Mouse (Mus musculus): Measurements from ENCODE around the gene Tmem147.
"Not testable (repeated sequence)": the region's sequence is repeated elsewhere in the genome, so short reads cannot be mapped to it uniquely, and the experiment has no call there.

Tmem147 gene

GRCm38 (mm10) chr7:30729396-30730063 is at the start of gene Tmem147:
Tmem147 (minus strand) TSS chr7:30729540.
- peak; percentile 96 to 97 for DNase-seq

- DNase-seq = no peak
Measured at GRCm38 (mm10) chr7:30777911-30778310, 48.6 kb upstream of the Tmem147 start.

GRCm38 (mm10) chr7:30777081-30777579 is 47.8 kb upstream of the Tmem147 start:
- DNase-seq = no peak

GRCm38 (mm10) chr7:30776104-30776503 is 46.8 kb upstream of the Tmem147 start:
- no peak for DNase-seq

GRCm38 (mm10) chr7:30769236-30769635 is 39.9 kb upstream of the Tmem147 start:
- no peak for DNase-seq

- no peak for DNase-seq
Measured at GRCm38 (mm10) chr7:30766408-30766807, 37.1 kb upstream of the Tmem147 start.

- DNase-seq = no peak
Measured at GRCm38 (mm10) chr7:30765173-30765572, 35.8 kb upstream of the Tmem147 start.

- no peak for DNase-seq
Measured at GRCm38 (mm10) chr7:30763456-30763855, 34.1 kb upstream of the Tmem147 start, which contains the start of gene Dmkn. Dmkn (plus strand) TSS chr7:30763756.

GRCm38 (mm10) chr7:30761769-30762352 is 32.5 kb upstream of the Tmem147 start:
- no peak for DNase-seq

- no peak for DNase-seq
Measured at GRCm38 (mm10) chr7:30758853-30759252, 29.5 kb upstream of the Tmem147 start.

- no peak for DNase-seq
Measured at GRCm38 (mm10) chr7:30757001-30757400, 27.7 kb upstream of the Tmem147 start.

- DNase-seq = no peak
Measured at GRCm38 (mm10) chr7:30751086-30751669, 21.8 kb upstream of the Tmem147 start, which contains the start of gene Sbsn. Sbsn (plus strand) TSS chr7:30751471.

- DNase-seq = no peak
Measured at GRCm38 (mm10) chr7:30749824-30750606, 20.7 kb upstream of the Tmem147 start.

GRCm38 (mm10) chr7:30747525-30748204 is 18.3 kb upstream of the Tmem147 start:
- DNase-seq = no peak

- no peak for DNase-seq
Measured at GRCm38 (mm10) chr7:30744022-30744598, 14.8 kb upstream of the Tmem147 start.

GRCm38 (mm10) chr7:30743617-30744016 is 14.3 kb upstream of the Tmem147 start, which contains the start of gene Gapdhs:
Gapdhs (minus strand) TSS chr7:30743681.
- DNase-seq = not testable (repeated sequence)

GRCm38 (mm10) chr7:30742570-30742969 is 13.2 kb upstream of the Tmem147 start:
- DNase-seq = not testable (repeated sequence)

- DNase-seq = no peak
Measured at GRCm38 (mm10) chr7:30736211-30736610, 6.9 kb upstream of the Tmem147 start.

- peak in 1 of 2 experiments; percentile 27 for DNase-seq
Measured at GRCm38 (mm10) chr7:30730064-30730722, 853 bp upstream of the Tmem147 start.

- DNase-seq = no peak
Measured at GRCm38 (mm10) chr7:30728739-30729395, 473 bp downstream of the Tmem147 start.

- no peak for DNase-seq
Measured at GRCm38 (mm10) chr7:30728214-30728613, 1.1 kb downstream of the Tmem147 start.
